ENCODE assay signal across 8 mouse cellular contexts in genomic region chr19:32180756-32181674, GRCm38 (mm10).
A peak's percentile ranks its signal among the peaks of the same experiment; 100 is the strongest.
DNase-seq lines count a peak whose midpoint lies in the region; ATAC-seq lines count a peak whose summit lies in the region.

No protein-coding gene starts in this region.

- H3K9me3 ChIP-seq in kidney, embryonic 16.5 days (ENCODE audit: low read length) = no peaks in the 10 kb centered on the region
- H3K9me3 ChIP-seq in megakaryocyte, embryonic 14.5 days = no peaks in the 10 kb centered on the region

- no peak overlapping the region for H3K4me2 ChIP-seq in kidney, embryonic 16.5 days (replicated peaks; ENCODE audit: low read depth, low read length)

- H3K9ac ChIP-seq in kidney, embryonic 16.5 days (replicated peaks; ENCODE audit: low read length) = no peak overlapping the region

- H3K4me1 ChIP-seq in kidney, embryonic 16.5 days (ENCODE audit: insufficient read depth, low read length) = peaks cover 40% of the 10 kb centered on the region
- peaks cover 97% of the 10 kb centered on the region for H3K4me1 ChIP-seq in megakaryocyte, embryonic 14.5 days

- no peak overlapping the region for H3K4me3 ChIP-seq in kidney, embryonic 16.5 days (ENCODE audit: low read length)
- peak overlapping the region; percentile 79 for H3K4me3 ChIP-seq in megakaryocyte, embryonic 14.5 days (replicated peaks)

- ATAC-seq in granulocyte monocyte progenitor cell, adult 5-6 weeks (replicated peaks; ENCODE audit: poor library complexity, severe bottlenecking) = peak; percentile 76
- ATAC-seq in kidney, embryonic 16.5 days (ENCODE audit: low FRiP score, low TSS enrichment) = no peak

- H3K27me3 ChIP-seq in kidney, embryonic 16.5 days (ENCODE audit: insufficient read depth, low read length) = no peaks in the 10 kb centered on the region
- H3K27me3 ChIP-seq in megakaryocyte, embryonic 14.5 days (replicated peaks) = no peaks in the 10 kb centered on the region

- WGBS in kidney, embryonic 16.5 days = 54% methylated on average over 14 of the region's 14 CpGs

- peak overlapping the region; percentile 91 for H3K27ac ChIP-seq in kidney, embryonic 16.5 days (ENCODE audit: low read length)

- DNase-seq in A20 (ENCODE audit: low read depth, low spot score) = peak; percentile 52
- peak; percentile 87 for DNase-seq in adrenal gland, adult 2 months
- DNase-seq in right cerebral cortex, postnatal 25 days = no peak
- DNase-seq in spleen, adult 18-20 months = no peak
- no peak for DNase-seq in ovary, postnatal 10 days (ENCODE audit: low spot score)

- H3K36me3 ChIP-seq in kidney, embryonic 16.5 days (ENCODE audit: insufficient read depth, low read length) = no peaks in the 10 kb centered on the region
- H3K36me3 ChIP-seq in megakaryocyte, embryonic 14.5 days (replicated peaks; ENCODE audit: low read length) = peaks cover 79% of the 10 kb centered on the region

Comparison
In these comparisons a context has a peak if more than half of its experiments do, and no peak if none do; other contexts are left out.
1. DNase-seq: peak in A20 (single experiment) and adrenal gland, adult 2 months (single experiment); none in right cerebral cortex, postnatal 25 days (single experiment), spleen, adult 18-20 months (0 of 2) and ovary, postnatal 10 days (single experiment).